Mouse (Mus musculus) embryonic facial prominence, embryonic 13.5 days (tissue): Measurements from ENCODE around the gene Stard3. TPM values are rescaled to one million over a fixed set of nuclear protein-coding genes. Genes with fewer than 3 reads are reported as not detected.

Experiments
- ATAC-seq: fragments of 200-750 bp; cut with Nextera tagmentation; 2 replicates; pipeline ENCODE4 v1.8.0; 2017; ENCODE audit warnings: low read depth; ENCODE audit not compliant: insufficient number of reproducible peaks, insufficient read depth, low FRiP score, low TSS enrichment
- H3K27ac ChIP-seq: fragments of 300-500 bp; sonication (generic); 2 replicates; pipeline ENCODE4 v1.5.1; 2015; ENCODE audit warnings: moderate library complexity, mild to moderate bottlenecking, inconsistent platforms
- H3K27me3 ChIP-seq: fragments of 300-500 bp; sonication (generic); 2 replicates; pipeline ENCODE4 v1.6.1; 2015; ENCODE audit warnings: mild to moderate bottlenecking, inconsistent platforms
- H3K36me3 ChIP-seq: fragments of 300-500 bp; sonication (generic); 2 replicates; pipeline ENCODE4 v1.6.1; 2015; ENCODE audit warnings: mild to moderate bottlenecking, inconsistent platforms
- H3K4me1 ChIP-seq: fragments of 300-500 bp; sonication (generic); 2 replicates; pipeline ENCODE4 v1.6.1; 2015; ENCODE audit warnings: inconsistent platforms
- H3K4me2 ChIP-seq: fragments of 300-500 bp; sonication (generic); 2 replicates; pipeline ENCODE4 v1.6.1; 2015; ENCODE audit warnings: moderate library complexity, mild to moderate bottlenecking, inconsistent platforms
- H3K4me3 ChIP-seq: fragments of 300-500 bp; sonication (generic); 2 replicates; pipeline ENCODE4 v1.5.1; 2015; ENCODE audit warnings: mild to moderate bottlenecking, inconsistent platforms
- H3K9ac ChIP-seq: fragments of 300-500 bp; sonication (generic); 2 replicates; pipeline ENCODE4 v1.6.1; 2015; ENCODE audit warnings: mild to moderate bottlenecking, inconsistent platforms
- H3K9me3 ChIP-seq: fragments of 300-500 bp; sonication (generic); 2 replicates; pipeline ENCODE4 v1.6.1; 2016; ENCODE audit warnings: inconsistent platforms
- WGBS: fragments of 180-500 bp; shearing (Covaris S2); methylation state at CpG from one replicate; pipeline ENCODE4 v1.1.7; 2015; ENCODE audit warnings: mixed read lengths; 5-methylcytosine and 5-hydroxymethylcytosine counted together
- polyA plus RNA-seq: library from polyadenylated mRNA; unstranded; fragments of >200 nt; fragmentation: Nextera tagmentation; extraction: Ambion mirVana; gene quantifications from 2 replicates; pipeline ENCODE4 v1.2.1, GENCODE M21; 2015

Stard3 gene
- polyA plus RNA-seq, 1 experiment from 2014 or later: 42.3 TPM

DNA sequence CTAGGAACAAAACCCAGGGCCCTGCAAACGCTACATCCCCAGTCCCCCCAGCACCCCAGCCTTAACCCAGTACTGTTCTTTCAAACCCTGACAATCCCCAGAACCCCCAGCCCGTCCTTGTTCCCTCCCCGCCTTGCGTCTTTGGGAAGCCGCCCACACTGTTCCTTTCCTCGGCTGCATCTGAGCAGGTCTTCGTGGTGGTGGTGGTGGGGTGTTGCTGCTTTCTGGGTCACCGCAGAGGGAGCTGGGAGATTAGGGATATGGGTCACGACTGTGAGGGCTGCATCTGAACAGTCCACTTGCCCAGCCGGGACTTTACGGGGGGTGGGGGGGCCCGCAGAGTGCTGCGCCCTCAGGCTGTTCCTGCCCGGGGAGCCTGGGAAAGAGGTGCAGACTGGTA, 3.7 kb upstream of the Stard3 start:
- 57% methylated on average over 14 of the region's 14 CpGs for WGBS
- Histone ChIP-seq H3K4me2 (no peak overlapping the region), H3K27me3 (peaks cover 54% of the 10 kb centered on the region), H3K36me3 (no peaks in the 10 kb centered on the region), H3K4me1 (peaks cover 12% of the 10 kb centered on the region), H3K4me3 (no peak overlapping the region), H3K9ac (no peak overlapping the region), H3K9me3 (no peaks in the 10 kb centered on the region), H3K27ac (no peak overlapping the region)
- no peak for ATAC-seq

DNA sequence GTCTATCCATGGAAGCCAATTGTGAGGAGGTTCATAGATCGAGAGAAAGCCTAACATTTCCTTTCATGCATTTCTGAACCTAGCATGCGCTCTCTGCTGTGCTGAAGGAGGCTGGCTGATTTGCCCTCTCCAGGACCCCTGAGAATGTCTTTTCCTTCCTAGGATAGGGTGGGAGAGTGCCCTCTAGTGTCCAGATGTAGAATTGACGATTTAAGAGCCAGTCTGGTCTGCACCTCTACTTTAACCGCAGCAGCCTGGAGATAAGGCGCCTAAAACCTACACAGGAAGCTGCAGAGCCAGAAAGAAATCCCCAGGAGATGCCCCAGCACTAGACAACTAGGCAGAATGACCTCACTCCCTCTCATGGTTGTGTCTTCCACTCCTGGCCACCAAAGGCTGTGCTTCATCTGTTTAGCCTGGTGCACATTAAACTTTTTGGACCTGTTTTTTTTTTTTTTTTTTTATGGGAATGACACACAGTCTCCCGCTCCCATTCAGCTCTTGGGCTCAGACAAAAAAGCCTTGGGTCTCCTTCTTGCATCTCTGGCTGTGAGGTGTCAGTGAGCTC, 2.4 kb upstream of the Stard3 start:
- Histone ChIP-seq H3K9ac (no peak overlapping the region), H3K27ac (no peak overlapping the region), H3K36me3 (no peaks in the 10 kb centered on the region), H3K27me3 (peaks cover 40% of the 10 kb centered on the region), H3K4me1 (peaks cover 25% of the 10 kb centered on the region), H3K4me3 (no peak overlapping the region), H3K4me2 (no peak overlapping the region), H3K9me3 (no peaks in the 10 kb centered on the region)
- WGBS: 11% methylated on average over 6 of the region's 6 CpGs
- ATAC-seq: no peak

DNA sequence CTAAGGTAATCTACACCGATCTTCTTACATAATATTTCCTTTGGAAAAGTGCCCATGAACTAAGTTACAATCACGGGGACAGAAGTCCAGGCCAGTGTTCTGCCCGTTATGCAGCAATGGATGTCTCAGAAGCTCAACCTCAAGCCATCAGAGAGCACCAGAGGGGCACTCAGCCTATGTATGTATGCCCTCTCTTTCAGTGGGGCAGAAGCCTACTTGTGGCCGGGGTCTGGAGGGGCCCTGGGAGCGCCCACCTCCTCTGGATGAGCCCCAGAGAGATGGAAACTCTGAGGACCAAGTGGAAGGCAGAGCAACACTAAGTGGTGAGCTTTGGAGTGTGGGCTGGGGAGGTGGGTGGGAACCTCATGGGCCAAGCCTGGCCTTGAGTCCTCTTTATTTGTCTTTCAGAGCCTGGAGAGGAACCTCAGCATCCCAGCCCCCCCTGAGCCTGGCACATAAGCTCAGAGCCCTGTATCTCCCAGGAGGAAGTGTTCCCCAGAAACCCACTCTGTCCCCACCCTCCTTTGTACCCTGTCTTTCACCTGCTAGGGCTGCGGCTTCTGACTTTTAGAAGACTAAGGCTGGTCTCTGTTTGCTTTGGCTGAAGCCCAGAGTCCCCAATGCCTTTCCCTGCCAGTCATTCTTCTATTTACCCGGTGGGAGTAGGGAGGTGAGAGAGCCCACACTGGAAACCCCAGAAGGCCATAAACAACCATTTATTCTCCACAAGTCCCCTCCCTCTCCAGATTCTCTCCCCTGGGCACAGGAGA, 1.4 kb upstream of the Stard3 start:
- Histone ChIP-seq H3K4me2 (0 out of 2 replicates have a peak overlapping the region, but pooled peaks have one; percentile 86), H3K9me3 (no peaks in the 10 kb centered on the region), H3K4me3 (no peak overlapping the region), H3K27ac (0 out of 2 replicates have a peak overlapping the region, but pooled peaks have one; percentile 88), H3K4me1 (peaks cover 33% of the 10 kb centered on the region), H3K36me3 (no peaks in the 10 kb centered on the region), H3K9ac (no peak overlapping the region), H3K27me3 (peaks cover 30% of the 10 kb centered on the region)
- 77% methylated on average over 7 of the region's 7 CpGs for WGBS
- no peak for ATAC-seq

DNA sequence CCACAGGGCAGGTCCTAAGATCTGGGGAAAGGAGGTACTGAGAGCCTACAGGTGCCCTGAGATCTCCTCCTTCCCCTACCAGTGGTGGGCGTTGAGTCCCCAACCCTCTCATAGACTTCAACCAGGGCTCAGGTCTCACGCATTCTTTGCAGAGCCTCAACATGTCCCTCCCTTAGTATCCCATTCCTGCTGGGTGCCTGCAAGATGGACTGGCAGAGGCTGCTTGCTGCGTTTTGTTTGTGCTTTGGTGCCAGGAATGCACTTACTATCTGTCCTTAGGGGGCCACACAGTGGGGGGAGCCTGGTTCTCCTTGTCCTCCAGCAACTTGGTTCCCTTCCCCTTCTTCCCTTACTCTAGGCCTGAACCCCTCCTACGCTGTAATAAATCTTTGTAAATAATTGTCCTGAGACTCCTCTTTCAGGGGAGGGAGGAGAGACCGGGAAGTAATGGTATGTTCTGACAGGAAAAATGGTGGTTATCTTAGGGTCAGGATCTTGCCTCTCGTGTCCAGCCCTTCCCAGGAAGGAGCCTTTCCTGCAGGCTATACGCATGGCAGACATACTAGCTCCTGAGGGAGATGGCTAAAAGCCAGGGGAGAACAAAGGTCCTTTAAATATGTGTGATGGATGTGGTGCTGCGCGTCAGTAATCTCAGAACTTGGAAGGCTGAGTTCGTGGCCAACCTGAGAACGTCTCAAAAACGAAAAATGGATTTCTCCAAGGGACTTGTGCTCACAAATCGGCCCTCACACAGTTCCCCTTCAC, 590 bp upstream of the Stard3 start:
- Histone ChIP-seq H3K9ac (peak overlapping the region; percentile 82), H3K9me3 (no peaks in the 10 kb centered on the region), H3K4me3 (peak overlapping the region; percentile 70), H3K36me3 (no peaks in the 10 kb centered on the region), H3K27me3 (peaks cover 23% of the 10 kb centered on the region), H3K27ac (peak overlapping the region; percentile 88; the same call in 1 of the 2 replicates), H3K4me2 (peak overlapping the region; percentile 86), H3K4me1 (peaks cover 40% of the 10 kb centered on the region)
- 8% methylated on average over 13 of the region's 13 CpGs for WGBS
- no peak for ATAC-seq

DNA sequence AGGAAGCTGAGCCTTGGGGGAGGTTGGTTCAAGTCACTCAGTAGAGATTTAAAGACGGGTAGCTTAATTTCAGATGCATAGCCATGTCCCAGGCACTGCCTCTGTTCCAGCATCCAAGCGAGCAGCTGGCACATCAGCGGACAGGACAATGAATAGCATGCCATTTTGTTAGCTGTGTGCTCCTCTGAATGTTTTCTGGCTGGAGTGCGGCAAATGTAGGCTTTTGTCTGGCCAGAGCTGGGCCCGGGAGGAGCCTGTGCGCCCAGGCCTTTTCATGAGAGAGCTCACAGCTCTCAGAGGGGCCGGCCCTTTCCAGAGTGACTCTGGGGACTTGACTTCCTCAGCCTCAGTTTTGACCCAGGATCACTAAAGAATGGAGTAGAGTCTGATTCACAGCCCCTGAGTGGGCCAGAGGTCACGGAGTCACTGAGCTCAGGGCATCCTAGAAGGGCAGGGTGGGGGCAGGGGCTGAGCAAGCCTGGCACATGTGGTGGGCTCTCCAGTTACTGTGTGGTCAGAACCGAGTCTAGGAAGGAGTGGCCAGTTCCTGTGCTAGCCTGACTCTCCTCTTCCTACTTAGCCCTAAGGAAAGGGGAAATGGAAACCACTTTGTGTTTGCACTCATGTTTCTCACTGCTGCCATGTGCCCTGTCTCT, 2.8 kb downstream of the Stard3 start:
- Histone ChIP-seq H3K4me3 (no peak overlapping the region), H3K4me2 (no peak overlapping the region)
- 38% methylated on average over 9 of the region's 9 CpGs for WGBS

DNA sequence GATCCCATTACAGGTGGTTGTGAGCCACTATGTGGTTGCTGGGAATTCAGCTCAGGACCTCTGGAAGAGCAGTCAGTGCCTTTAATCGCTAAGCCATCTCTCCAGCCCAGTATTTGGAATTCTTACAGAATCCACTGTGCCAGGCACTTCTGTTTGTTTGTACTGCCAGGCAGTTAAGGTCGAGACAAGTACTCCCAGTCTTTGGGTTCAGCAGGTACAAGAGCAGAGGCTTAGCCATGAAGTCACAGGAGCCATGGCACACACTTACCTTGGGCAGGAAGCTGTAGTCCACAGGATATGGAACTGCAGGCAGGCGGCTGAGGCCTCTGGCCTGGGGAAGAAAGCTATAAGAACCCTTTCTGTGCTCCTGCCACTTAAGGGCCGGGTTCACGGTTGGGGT, 5.6 kb downstream of the Stard3 start:
- Histone ChIP-seq H3K27me3 (no peaks in the 10 kb centered on the region), H3K36me3 (0 out of 2 replicates have a peak, but pooled peaks cover 6% of the 10 kb centered on the region), H3K4me3 (no peak overlapping the region), H3K27ac (no peak overlapping the region), H3K4me2 (no peak overlapping the region), H3K9ac (no peak overlapping the region), H3K4me1 (peaks cover 34% of the 10 kb centered on the region), H3K9me3 (no peaks in the 10 kb centered on the region)
- ATAC-seq: no peak
- 83% methylated on average over 5 of the region's 5 CpGs for WGBS

More for the DNA sequence above, 2.8 kb downstream of the Stard3 start:
- no peaks in the 10 kb centered on the region; the same call in 1 of the 2 replicates for H3K27me3 ChIP-seq
- H3K9me3 ChIP-seq: no peaks in the 10 kb centered on the region
- no peak for ATAC-seq
- H3K36me3 ChIP-seq: no peaks in the 10 kb centered on the region
- no peak overlapping the region for H3K27ac ChIP-seq
- H3K9ac ChIP-seq: peak overlapping the region; percentile 28; the same call in 1 of the 2 replicates
- H3K4me1 ChIP-seq: peaks cover 40% of the 10 kb centered on the region

DNA sequence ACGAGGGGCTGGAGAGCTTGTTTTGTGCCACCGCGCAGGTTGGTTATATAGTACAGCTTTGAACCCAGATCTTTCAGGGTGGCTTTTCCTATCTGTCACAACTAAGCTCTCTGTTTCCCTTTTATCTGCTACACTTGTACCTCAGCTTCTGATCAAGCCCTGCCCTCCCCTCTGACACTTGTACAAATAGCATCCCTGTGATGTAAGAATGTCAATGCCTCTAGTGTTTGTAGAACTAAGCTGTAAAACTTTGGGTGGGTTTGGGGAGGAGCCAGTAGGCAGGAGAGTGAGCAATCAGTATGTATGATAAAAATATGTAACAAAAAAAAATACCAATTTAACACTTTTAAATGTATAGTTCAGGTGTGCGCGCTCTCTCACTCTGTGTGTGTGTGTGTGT, 6.2 kb downstream of the Stard3 start:
- no peak overlapping the region for H3K4me3 ChIP-seq
- H3K27ac ChIP-seq: no peak overlapping the region
- H3K9ac ChIP-seq: no peak overlapping the region
- ATAC-seq: no peak
- H3K36me3 ChIP-seq: 0 out of 2 replicates have a peak, but pooled peaks cover 6% of the 10 kb centered on the region
- no peaks in the 10 kb centered on the region for H3K27me3 ChIP-seq
- no peak overlapping the region for H3K4me2 ChIP-seq
- 93% methylated on average over 5 of the region's 5 CpGs for WGBS
- H3K4me1 ChIP-seq: peaks cover 28% of the 10 kb centered on the region
- H3K9me3 ChIP-seq: no peaks in the 10 kb centered on the region

DNA sequence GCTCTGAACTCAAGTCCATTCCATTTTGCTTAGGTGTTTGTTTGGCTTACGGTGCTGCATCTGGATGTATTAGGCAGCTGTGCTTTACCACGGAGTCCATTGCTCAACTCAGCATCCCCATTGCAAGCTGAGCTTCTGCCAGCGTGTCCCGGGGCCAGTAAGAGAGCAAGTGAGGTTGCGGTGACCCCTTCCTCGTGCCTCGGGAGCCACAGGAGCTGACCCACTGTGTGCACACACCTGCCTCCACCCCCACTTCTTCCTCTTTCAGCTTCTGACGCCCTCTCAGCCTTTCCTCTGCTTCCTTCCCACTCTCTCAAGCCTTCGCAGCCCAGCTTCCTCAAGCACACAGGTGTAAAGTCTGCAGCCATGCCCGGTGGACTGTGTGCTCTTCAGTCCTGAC, 8.1 kb downstream of the Stard3 start:
- peaks cover 15% of the 10 kb centered on the region for H3K4me1 ChIP-seq
- no peaks in the 10 kb centered on the region for H3K9me3 ChIP-seq
- H3K36me3 ChIP-seq: 0 out of 2 replicates have a peak, but pooled peaks cover 6% of the 10 kb centered on the region
- no peak overlapping the region for H3K4me2 ChIP-seq
- no peaks in the 10 kb centered on the region for H3K27me3 ChIP-seq
- WGBS: 79% methylated on average over 10 of the region's 10 CpGs
- ATAC-seq: no peak
- no peak overlapping the region for H3K9ac ChIP-seq
- no peak overlapping the region for H3K27ac ChIP-seq
- H3K4me3 ChIP-seq: no peak overlapping the region

DNA sequence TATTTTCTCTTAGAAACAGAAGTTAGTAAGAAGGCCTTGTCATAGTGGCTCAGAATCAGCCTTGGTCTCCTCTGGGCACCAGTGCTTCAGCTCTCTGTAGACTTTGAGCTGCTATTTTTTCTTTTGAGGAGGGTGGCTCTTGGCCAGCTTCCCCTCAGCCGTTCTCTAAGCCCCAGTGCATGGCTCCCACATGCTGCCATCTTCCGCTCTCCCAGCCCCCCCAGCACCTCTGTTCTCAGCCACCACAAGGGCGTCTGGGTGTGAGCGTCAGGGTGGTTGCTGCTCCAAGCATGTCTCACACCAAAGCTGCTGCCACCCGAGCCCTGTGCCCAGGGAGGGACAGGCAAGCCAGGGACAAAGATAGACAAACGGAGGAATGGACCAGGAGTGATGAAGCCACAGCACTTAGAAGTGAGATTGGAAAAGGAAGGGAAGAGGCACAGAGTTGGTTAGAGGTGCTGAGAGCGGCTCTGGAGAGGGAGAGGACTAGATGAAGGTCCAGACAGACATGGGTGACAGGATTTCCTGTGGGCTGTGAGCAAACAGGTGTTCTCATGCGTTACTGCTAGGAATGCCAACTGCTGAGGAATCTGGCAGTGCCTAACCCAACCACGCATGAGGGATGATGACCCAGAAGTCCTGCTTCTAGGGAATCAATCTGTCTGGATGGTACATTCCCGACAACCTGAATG, 9.1 kb downstream of the Stard3 start:
- Histone ChIP-seq H3K9me3 (no peaks in the 10 kb centered on the region), H3K27ac (no peak overlapping the region), H3K4me3 (no peak overlapping the region), H3K4me1 (peaks cover 16% of the 10 kb centered on the region), H3K36me3 (0 out of 2 replicates have a peak, but pooled peaks cover 6% of the 10 kb centered on the region), H3K27me3 (no peaks in the 10 kb centered on the region), H3K4me2 (no peak overlapping the region), H3K9ac (no peak overlapping the region)
- WGBS: 85% methylated on average over 10 of the region's 10 CpGs
- no peak for ATAC-seq

DNA sequence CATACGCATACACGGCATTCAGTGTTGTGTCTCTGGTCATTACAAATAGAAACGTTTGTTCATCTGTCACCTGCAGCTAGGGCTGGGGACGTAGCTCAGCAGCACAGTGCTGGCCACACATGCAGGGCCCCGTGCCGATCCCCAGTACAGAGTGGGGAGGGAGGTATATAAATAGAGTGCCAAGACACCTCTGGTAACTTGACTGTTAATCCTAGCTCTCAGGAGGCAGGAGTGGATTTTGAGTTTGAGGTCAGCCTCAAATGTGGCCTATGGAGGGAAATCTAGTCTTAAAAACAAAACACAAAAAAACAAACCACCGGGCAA, 9.7 kb downstream of the Stard3 start:
- H3K9me3 ChIP-seq: no peaks in the 10 kb centered on the region
- peaks cover 14% of the 10 kb centered on the region for H3K4me1 ChIP-seq
- H3K4me3 ChIP-seq: no peak overlapping the region
- WGBS: 86% methylated on average over 7 of the region's 7 CpGs
- H3K27ac ChIP-seq: no peak overlapping the region
- no peak overlapping the region for H3K9ac ChIP-seq
- H3K4me2 ChIP-seq: no peak overlapping the region
- H3K36me3 ChIP-seq: 0 out of 2 replicates have a peak, but pooled peaks cover 7% of the 10 kb centered on the region
- no peak for ATAC-seq
- no peaks in the 10 kb centered on the region for H3K27me3 ChIP-seq

DNA sequence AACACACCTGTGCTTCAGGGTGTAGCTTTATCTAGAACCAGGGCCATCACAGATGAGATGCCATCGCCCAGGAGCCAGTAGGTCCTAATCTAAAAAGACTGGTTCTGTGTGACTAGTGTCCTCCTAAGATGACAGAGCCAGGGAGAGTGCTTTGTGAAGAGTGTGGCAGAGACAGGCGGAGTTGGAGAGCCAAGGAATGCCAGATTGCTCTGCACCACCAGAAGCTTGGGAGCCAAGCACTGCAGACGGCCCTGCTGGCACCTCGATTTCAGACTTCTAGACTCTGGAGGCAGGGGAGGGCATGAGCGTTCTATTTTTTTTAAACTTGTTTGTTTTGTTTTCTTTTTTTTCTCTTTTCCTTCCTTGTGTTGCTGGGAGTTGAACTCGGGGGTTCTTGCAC, 11.2 kb downstream of the Stard3 start:
- no peak for ATAC-seq
- H3K27me3 ChIP-seq: no peaks in the 10 kb centered on the region
- no peak overlapping the region for H3K9ac ChIP-seq
- H3K9me3 ChIP-seq: no peaks in the 10 kb centered on the region
- no peak overlapping the region for H3K4me2 ChIP-seq
- 77% methylated on average over 6 of the region's 6 CpGs for WGBS
- peaks cover 19% of the 10 kb centered on the region for H3K36me3 ChIP-seq
- no peak overlapping the region for H3K27ac ChIP-seq
- H3K4me3 ChIP-seq: no peak overlapping the region
- H3K4me1 ChIP-seq: peaks cover 14% of the 10 kb centered on the region
